Mouse (Mus musculus) frontal cortex, adult (tissue): ENCODE results near the gene Ccdc120.
A peak's percentile ranks its signal among the peaks of the same experiment; 100 is the strongest.
"Not testable (repeated sequence)": the region's sequence is repeated elsewhere in the genome, so short reads cannot be mapped to it uniquely, and the experiment has no call there.

Experiments used
- ATAC-seq: cut with Nextera tagmentation; 2 replicates; pipeline ENCODE4 v1.9.2; 2017; ENCODE audit warnings: mild to moderate bottlenecking, moderate library complexity, mixed read lengths; ENCODE audit not compliant: low TSS enrichment

The Ccdc120 gene

DNA sequence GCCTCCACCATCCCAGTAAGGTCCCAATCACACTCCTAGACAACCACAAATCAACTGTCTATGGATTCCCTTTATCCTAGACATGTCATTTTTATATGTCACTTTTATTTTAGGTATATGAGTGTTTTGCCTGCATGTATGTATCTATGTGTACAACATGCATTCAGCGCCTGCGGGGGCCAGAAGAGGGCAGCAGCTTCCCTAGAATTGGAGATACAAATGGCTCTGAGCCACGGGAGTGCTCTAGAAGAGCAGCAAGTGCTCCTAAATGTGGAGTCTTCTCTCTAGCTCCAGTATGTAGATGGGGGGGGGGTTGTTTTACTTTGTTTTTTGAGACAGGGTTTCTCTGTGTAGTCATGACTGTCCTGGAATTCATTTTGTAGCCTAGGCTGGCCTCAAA is 2.9 kb upstream of the Ccdc120 start:
- ATAC-seq, result not testable (repeated sequence)

DNA sequence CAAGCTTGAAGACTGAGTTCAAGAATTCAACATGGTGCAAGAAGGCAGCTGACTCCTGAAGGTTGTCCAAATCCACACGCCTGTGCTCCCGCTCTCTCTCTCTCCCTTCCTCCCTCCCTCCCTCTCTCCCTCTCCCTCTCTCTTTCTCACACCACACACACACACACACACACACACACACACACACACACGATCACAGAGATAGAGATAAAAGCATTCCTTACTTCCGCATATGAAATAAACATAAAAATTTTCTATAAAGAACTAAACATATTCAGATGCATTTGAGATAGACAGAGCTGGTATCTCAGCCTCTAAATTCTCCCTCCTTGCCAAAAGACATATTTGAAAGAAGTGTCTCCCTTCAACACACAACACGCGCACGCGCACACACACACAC is 5.3 kb downstream of the Ccdc120 start:
- no peak for ATAC-seq

DNA sequence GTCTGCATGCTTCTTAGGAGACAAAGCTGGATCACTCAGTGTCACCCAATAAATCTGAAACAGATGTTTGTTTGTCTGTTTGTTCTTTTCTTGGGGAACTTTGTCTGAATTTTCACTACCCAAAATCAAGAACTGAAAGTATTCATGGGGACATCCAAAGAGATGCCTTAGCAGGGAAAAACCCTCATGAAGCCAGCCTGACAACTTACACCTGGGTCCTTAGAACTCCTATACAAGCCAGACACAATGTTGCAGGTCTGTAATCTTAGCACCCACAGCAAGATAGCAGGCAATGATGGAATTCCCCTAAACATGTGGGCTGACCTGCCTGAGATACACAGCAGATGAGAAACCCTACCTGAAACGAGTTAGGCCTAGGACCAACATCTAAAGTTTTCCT is 5.8 kb downstream of the Ccdc120 start:
- ATAC-seq, result no peak

DNA sequence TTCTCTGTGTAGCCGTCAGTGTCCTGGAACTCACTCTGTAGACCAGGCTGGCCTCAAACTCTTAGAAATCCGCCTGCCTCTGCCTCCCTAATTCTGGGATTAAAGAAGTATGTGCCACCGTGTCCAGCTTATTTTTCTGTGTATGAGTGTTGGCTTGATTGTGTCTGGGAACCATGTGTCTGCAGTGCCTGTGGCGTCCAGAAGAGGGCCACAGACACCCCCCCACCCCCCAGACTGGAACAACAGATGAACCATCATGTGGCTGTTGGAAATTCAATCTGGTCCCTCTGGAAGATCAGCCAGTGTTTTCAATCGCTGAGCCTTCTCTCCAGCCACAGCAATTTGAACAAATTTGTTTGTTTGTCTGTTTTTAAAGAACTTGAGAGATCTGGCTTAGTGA is 7.2 kb downstream of the Ccdc120 start:
- peak; percentile 57; the same call in 1 of the 2 replicates for ATAC-seq

DNA sequence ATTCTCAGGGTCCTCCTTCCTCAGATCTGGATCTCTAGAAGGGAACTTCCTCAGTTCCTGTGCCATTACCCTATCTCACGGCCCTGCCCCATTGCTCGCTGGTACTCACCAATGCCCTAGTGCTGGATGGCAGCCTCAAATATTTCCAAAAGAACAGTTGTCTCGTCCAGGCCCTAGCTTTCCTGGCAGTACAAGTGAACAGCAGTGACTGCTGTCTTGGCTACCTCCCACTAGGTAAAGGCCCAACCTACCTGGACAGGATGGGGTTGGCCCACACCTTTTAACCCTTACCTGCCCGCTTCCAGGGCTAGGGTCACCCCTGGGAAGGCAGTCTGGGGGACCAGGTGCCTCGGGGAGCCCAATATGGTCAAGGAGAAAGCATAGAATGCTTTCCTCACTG is 9.6 kb downstream of the Ccdc120 start:
- no peak for ATAC-seq

DNA sequence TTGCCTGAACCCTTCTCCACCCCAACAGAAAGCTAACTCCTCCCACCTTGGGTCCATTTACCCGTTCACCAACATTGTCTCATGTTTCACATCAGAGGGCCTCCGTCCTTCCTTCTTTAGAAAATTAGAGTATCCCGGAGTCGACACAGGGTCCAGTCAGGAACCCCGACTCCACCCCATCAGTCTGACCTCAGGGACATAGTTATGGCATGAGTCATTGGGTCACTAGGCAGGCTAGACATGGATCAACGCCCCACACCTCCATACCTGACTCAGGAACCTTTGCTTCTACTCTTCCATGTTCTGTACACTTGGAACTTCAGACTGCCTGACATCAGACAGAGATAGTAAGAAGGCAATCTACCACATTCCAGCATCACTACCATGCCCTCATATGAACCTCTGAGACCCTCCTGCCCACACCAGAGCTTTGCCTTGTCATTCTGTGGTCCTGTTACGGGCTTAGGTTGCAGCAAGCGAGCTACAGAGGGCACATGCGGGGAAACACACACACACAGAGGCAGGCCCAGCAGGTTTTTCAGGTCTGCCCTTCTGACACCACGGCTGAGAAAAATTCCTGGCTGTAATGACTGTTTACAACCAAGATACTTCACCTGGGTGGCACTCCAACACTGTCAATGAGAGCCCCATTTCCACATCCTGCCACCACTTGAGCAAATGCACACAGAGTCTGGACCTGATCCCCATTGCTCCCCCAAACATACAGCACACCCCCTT is 10.5 kb downstream of the Ccdc120 start:
- ATAC-seq, result no peak

DNA sequence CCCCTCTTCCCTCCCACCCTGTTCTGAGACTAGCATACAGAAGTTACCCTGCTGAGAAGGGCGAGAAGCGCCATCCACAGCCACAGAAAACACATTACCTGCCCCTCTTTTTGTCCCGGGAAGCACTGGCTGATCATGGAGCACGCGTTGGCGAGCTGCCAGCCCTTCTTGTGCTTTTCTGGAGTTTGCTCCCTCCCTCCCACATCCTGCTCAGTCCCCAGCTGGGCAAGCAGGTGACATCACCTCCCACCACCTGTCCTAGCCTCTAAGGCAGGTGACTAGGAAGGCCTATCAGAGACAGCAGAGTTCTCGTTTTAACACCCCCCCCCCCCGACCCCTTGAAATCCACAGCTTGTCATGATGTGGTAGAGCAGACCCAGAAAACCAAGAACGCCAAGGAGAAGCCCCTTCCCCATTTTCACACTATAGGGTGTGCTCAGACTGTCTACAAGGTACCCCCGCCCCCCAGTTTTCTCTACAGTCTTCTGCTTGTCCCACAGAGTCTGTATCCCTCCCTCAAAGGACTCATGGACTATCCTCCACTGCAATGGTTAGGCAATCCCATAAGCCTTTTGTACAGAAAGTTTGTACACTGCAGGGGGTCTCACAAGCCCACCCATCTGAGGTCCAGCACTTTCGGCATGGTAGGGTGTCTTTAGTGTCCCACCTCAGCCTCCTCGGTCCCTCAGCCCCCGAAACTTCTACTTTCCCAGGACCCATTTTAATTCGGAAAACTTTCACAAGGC is 11.2 kb downstream of the Ccdc120 start:
- ATAC-seq, result no peak

DNA sequence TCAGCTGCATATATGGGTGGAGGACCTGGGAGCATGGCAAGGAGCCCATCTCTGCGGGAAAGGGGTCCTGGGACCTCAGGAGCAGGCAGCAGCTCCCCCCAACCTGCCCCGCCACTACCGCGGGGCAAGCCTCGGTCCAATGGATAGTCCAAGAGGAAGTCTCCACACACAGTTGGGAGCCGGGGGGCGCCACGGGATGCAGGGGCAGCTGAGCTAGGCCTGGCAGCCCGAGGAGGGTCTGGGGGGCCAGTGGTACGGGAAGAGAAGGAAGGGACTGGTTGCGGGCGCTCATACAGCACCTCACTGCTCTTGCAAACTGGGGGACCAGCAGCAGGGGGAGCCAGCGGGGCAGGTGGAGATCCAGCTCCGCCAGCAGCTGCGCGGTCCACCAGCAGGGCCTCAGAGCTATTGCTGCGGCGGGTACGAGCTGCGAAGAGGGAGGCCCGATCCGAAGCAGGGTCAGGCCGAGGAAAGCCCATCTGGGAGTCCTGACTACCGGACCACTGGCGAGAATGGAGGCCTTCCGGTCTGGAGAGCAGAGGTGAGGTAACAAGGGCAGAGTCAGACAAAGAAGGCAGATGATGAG is 17.0 kb downstream of the Ccdc120 start:
- ATAC-seq, result 0 out of 2 replicates have a peak, but pooled peaks have one; percentile 50

DNA sequence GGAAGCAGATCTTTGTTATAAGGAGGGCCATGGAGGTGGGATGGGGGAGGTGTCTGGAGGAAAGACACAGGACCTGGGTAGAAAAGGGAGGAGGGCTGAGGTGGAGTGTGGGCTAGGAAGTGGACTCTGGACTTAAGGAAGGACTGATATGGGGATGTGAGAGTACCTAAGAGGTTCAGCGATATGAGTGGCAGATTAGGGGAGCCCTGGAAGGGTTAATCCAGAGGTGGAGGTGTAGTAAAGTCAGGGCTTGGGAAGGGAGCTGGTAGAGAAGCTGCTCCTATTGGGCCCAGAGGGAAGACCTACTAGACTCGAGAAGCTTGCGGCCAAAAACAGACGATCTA is 21.8 kb downstream of the Ccdc120 start:
- ATAC-seq, result 0 out of 2 replicates have a peak, but pooled peaks have one; percentile 14

DNA sequence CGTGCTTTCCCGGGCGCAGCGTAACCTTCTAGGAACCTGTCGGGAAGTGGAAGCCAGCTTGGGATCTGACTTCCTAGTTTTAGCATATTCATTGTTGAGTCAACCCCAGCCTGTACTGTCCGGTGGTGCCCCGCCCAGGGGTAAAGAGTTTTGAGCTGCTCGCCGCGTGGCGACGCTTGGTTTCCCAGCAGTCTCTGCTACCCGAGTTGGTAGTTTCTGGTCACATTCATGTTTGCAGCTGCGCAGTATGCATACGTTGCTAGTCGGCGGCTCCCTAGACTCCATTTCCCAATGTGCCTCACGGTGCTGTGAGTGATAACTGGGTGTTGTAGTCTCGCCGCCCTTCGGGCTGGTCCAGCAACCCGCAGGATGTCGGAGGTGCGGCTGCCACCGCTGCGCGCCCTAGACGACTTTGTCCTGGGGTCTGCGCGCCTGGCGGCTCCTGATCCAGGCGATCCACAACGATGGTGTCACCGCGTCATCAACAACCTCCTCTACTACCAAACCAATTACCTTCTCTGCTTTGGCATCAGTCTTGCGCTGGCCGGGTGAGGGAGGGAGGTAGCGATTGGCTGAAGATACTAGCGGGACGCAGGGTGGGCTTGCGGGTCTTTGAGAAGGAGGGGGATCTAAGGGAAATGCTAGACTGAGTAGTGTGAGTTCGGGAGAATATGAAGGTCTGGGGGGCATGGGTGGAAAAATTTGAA is 22.3 kb downstream of the Ccdc120 start, which contains the start of gene Praf2:
Gene Praf2, plus strand, starts transcription at position 225 of the 707 bp plus-strand sequence.
- peak; percentile 94 for ATAC-seq

DNA sequence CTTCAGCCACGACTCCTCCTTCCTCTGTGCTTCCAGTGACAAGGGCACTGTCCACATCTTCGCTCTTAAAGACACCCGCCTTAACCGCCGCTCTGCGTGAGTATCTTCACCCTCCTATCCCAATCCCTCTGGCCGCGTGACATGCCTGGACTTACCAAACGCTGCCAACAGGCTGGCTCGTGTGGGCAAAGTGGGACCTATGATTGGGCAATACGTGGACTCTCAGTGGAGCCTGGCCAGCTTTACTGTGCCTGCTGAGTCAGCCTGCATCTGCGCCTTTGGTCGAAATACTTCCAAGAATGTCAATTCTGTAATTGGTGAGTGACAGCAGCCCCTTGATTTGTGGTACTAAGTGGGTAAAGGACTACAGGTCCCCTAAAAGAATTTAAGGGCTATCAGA is 23.5 kb downstream of the Ccdc120 start:
- ATAC-seq, result no peak

DNA sequence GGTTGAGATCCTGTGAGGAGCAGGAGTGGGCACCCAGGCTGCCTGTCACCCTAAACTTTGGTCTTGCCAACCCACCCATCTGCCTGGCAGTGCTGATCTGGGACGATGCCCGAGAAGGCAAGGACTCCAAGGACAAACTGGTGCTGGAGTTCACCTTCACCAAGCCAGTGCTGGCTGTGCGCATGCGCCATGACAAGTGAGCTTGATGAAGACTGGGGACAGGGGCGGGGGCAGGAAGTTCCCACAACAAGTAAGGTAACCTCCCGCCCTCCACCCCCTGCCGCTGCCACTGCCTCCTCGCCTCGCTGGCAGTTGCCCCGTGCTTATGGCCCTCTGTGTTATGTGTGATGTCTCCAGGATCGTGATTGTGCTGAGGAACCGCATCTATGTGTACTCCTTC is 24.9 kb downstream of the Ccdc120 start:
- ATAC-seq, result no peak

DNA sequence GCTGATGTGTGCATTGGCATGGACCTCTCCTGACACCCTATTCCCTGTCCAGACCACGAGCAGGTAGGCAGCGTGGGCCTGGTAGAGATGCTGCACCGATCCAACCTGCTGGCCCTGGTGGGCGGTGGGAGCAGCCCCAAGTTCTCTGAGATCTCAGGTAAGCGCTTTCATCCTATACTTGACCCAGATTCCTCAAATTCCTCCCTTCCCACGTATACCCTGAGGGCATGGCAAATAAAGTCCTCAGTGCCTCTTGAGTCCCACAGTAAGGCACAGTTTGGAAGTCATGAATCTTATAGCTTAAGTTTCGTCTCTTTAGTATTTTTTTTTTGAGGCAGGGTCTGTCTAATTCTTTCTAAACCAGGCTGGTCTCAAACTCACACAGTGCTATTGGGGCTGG is 26.6 kb downstream of the Ccdc120 start:
- no peak for ATAC-seq

DNA sequence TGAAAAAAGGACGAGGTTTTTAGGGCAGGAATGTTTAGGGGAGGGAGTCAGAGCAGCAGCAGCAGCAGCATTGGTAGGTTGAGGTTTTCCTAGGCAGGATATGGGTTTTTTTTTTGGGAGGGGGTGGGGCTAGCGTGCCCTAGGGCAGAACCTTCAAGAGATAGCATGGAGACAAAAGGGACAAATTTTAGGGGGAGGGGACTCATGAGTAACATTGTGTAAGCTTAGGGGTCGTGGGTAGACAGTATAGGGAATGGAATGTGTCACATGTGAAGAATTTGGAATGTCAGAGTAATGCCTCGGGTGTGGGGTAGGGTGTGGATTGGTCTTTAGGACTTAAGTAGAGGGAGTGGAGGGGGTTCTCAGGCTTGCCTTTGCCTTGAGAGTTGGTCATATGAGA is 28.0 kb downstream of the Ccdc120 start:
- ATAC-seq, result no peak

DNA sequence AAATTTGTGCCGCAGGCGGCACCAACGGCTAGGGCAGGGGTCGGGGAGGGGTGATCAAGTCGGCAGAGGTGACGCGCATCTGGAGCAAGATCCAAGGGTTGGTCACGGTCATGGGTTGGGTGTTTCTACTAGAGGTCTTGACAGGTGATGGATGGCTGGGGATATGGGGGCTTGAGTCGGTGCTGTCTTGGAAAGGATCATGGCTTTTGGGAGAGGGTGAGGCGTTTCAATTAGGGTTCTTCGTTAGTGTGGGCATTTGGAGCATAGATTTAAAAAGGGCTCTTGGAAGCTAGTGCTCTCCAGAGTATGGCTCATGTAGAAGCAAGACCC is 28.5 kb downstream of the Ccdc120 start:
- no peak for ATAC-seq

DNA sequence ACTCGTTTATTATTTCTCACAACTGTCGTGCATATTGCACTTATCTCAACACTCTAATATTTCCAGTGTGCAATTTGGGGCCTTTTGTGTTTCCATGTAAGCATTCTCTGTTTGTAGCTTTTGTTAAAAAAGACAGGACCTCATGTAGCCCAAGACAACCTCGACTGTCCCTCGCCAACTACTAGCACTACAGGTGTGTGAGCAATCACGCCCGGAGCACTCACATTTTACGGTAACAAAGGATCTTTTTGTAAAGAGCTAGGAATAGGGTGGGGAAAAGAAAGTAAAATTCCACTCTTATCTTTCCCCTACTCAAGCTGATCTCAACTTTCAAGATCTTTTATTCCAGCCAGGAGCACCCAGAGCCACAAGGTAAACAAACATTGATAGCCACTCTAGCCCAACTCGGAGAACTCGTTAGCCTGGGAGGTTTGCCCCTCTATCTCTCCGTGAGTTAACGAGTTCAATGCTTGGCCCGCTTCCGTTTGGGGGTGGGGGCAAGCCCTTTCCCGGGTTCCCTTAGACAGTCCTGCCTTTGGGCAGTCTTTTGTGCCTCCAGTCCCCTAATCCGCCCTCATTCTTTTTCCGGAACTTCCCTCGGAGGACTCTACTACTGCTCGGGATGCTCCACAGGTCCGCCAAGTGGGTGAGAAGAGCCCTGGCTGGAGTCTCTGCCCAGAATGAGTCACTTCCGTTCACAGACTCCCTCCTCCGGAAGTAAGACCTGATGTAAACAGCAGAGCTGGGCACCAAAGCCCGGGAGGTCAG is 29.0 kb downstream of the Ccdc120 start, which contains the start of gene Gm45208:
Gene Gm45208, plus strand, starts transcription at position 732 of the 768 bp plus-strand sequence.
- peak; percentile 97 for ATAC-seq

DNA sequence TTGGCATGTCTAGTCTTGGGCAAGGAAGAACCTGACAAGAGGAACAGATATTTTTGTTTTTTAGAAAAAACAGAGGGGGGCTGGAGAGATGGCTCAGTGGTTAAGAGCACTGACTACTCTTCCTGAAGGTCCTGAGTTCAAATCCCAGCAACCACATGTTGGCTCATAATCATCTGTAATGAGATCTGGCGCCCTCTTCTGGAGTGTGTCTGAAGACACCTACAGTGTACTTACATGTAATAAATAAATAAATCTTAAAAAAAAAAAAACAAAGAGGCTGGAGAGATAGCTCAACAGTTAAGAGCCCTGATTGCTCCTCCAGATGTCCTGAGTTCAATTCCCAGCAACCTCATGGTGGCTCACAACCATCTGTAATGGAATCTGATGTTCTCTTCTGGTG is 34.6 kb downstream of the Ccdc120 start:
- not testable (repeated sequence) for ATAC-seq

DNA sequence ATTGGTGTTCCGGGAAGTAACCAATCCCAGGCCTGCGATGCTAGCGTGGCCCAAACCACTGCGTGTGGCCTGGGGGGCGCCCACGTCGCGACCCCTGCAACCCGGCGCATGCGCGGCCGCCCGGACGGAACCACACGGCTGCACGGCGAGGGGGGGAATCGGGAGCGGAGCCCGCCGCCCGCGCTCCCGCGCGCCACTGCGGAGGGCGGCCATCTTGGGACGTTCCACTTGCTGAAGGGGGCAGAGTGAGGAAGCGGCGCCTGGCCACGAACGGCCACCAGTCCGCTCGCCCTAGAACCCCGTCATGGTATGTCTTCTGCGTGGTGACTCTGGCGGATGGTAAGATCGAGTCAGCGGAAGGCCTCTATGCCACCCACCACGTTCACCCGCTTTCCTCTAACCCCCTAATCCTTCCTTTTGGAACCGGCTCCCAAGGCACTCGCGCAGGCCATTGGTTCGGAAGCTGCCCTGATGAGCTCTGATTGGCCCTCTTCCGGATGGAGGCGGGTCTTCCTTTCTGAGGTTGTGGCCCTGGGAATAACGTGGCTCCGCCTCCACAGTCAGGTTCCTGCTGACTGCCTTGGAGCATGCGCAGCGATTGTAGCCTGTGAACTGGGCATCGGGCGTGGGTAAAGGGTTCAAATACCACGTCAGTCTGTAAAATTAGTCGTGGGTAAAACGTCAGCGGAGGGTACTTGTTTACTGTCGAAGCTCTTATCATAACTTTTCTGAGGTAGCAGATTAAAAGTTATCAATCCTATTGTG is 36.4 kb downstream of the Ccdc120 start, which contains the start of gene Wdr45:
Gene Wdr45, plus strand, starts transcription at position 199 of the 765 bp plus-strand sequence.
- peak; percentile 97 for ATAC-seq

DNA sequence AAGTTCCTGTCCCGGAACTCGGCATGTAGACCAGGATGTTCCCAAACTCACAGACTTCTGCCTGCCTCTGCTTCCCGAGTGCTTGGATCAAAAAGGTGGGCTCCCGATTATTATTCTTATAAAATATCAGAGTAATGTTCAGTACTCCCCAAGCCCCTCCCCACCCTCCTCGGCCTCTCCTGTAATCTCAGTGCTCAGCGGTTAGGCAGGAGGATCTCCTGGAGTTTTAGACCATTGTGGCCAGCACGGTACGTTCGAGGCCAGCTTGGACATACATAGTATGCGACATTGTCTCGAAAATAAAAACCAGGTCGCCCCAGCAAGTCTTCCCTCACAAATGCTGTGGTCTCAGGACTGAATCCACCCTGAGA is 37.0 kb downstream of the Ccdc120 start:
- not testable (repeated sequence) for ATAC-seq

DNA sequence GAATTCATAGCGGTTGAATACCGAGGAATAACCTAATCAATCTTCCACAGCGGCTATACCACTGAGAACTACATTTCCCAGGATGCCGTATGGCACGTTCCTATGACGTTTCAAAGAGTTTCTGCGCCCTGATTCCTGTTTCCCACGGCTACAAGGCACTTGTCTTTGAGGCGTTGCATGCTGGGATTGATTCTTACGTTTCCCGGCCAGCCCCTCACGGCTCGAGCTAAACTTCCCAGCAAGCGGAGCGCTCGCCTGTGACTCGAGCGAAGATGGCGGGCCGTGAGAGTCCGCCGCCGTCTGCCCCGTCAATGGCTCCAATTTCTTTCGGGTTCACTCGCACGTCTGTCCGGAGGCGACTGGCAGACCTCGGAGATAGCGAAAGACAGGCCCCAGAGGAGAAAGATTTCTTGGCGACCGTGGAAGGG is 53.7 kb downstream of the Ccdc120 start, which contains the start of gene Gpkow:
Gene Gpkow, plus strand, starts transcription at position 178 of the 428 bp plus-strand sequence.
- ATAC-seq, result peak; percentile 99

DNA sequence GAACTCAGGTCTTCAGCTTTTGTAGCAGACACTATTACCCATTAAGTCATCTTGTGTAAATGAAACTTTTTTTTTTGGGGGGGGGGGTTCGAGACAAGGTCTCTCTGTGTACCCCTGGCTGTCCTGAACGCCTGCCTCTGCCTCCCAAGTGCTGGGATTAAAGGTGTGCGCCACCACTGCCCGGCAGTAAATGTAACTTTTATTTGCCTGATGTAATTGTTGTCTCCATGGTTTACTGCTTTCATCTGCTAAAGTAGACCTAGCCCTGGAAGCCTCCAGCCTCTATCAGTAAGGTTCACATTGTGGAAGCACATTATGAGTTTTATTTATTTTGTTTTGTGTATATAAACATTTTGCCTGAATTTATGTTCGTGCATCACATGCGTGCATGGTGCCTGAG is 54.2 kb downstream of the Ccdc120 start:
- ATAC-seq, result peak; percentile 40
